In the genomic region with DNA sequence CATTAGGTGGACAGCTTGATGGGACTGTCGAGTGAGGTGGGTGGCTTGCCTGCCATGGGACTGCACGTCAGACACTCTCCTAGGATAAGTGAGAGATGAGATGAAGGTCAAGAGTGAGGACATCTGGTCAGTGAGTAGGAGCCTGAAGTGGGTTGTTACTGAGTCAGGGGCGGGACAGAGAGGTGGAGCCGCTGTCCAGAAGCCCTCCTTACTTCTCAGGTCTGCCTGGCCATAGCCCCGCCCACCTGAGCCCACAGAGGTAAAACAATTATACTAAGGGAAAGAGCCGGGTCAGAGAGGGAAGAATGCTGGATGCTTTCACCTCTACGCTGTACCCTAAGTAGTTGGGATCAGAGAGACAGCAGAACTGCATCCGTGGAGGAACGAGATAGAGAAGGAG, we compare ENCODE assay signal across 32 mouse cellular contexts. TPM values are rescaled to one million over a fixed set of nuclear protein-coding genes. Genes with fewer than 3 reads are reported as not detected.
DNase-seq lines count a peak whose midpoint lies in the region; ATAC-seq and TF ChIP-seq lines count a peak whose summit lies in the region.
"Had no signal": no experiment of that assay in that cellular context is flagged by ENCODE, and none has a peak within 500 bp of the region (broad histone marks: within the 10 kb centered on the region; RNA-seq: fewer than 3 reads in every experiment).

No protein-coding gene starts in this region.

- TF ChIP-seq CTCF in lung, postnatal 0 days (IDR thresholded peaks at IDR 0.05), result no peak
- no peak for TF ChIP-seq CTCF in E14TG2a.4 (conservative IDR thresholded peaks at IDR 0.05; ENCODE audit: low read length)

- no peaks in the 10 kb centered on the region for H3K9me3 ChIP-seq in heart, embryonic 10.5 days
- H3K9me3 ChIP-seq in hindbrain, embryonic 15.5 days, result no peaks in the 10 kb centered on the region
- H3K9me3 ChIP-seq in hindbrain, embryonic 13.5 days, result no peaks in the 10 kb centered on the region
- H3K9me3 ChIP-seq in lung, embryonic 15.5 days, result no peaks in the 10 kb centered on the region
- no peaks in the 10 kb centered on the region for H3K9me3 ChIP-seq in lung, postnatal 0 days (ENCODE audit: low read length)
- no peaks in the 10 kb centered on the region for H3K9me3 ChIP-seq in E14TG2a.4 (ENCODE audit: low read length)
- H3K9me3 ChIP-seq: embryonic facial prominence, embryonic 15.5 days; intestine, embryonic 15.5 days; limb, embryonic 13.5 days; midbrain, embryonic 15.5 days; neural tube, embryonic 15.5 days; stomach, embryonic 15.5 days had no signal

- H3K9ac ChIP-seq in hindbrain, embryonic 15.5 days, result no peak overlapping the region
- no peak overlapping the region for H3K9ac ChIP-seq in hindbrain, embryonic 13.5 days
- H3K9ac ChIP-seq in lung, embryonic 15.5 days, result no peak overlapping the region
- H3K9ac ChIP-seq in lung, postnatal 0 days (replicated peaks; ENCODE audit: low read depth), result no peak overlapping the region
- H3K9ac ChIP-seq: embryonic facial prominence, embryonic 15.5 days; intestine, embryonic 15.5 days; limb, embryonic 13.5 days; midbrain, embryonic 15.5 days; neural tube, embryonic 15.5 days; stomach, embryonic 15.5 days had no signal

- ATAC-seq in hindbrain, embryonic 15.5 days (ENCODE audit: low FRiP score, low read depth), result peak; percentile 27; the same call in 1 of the 2 replicates
- ATAC-seq in hindbrain, embryonic 13.5 days (ENCODE audit: low FRiP score), result no peak
- 0 out of 2 replicates have a peak, but pooled peaks have one; percentile 39 for ATAC-seq in lung, embryonic 15.5 days (ENCODE audit: borderline replicate concordance, extremely low read depth, low FRiP score, low TSS enrichment)
- ATAC-seq in lung, postnatal 0 days, result no peak; the same call in 1 of the 2 replicates
- ATAC-seq: forebrain, embryonic 14.5 days; intestine, embryonic 15.5 days; midbrain, embryonic 15.5 days had no signal

- DNase-seq in heart, embryonic 10.5 days (ENCODE audit: low spot score), result no peak
- DNase-seq in heart, postnatal 4 days, result no peak
- no peak for DNase-seq in lung, postnatal 0 days (ENCODE audit: low spot score)
- no peak for DNase-seq in thymus, postnatal 0 days (ENCODE audit: low spot score)
- DNase-seq: adrenal gland, postnatal 36 days; cerebellum, adult 18-20 months; cerebellum, postnatal 10 days; gastrocnemius, postnatal 14 days; kidney, adult 9 months; retina, postnatal 1 day; right cerebral cortex, postnatal 14 days; thymus, postnatal 25 days had no signal

- 26% methylated on average over 9 of the region's 9 CpGs for WGBS in heart, embryonic 10.5 days
- WGBS in hindbrain, embryonic 15.5 days, result 47% methylated on average over 9 of the region's 9 CpGs
- 44% methylated on average over 9 of the region's 9 CpGs for WGBS in hindbrain, embryonic 13.5 days
- 25% methylated on average over 9 of the region's 9 CpGs for WGBS in lung, embryonic 15.5 days
- 24% methylated on average over 9 of the region's 9 CpGs for WGBS in lung, postnatal 0 days

- H3K4me3 ChIP-seq in heart, embryonic 10.5 days, result 0 out of 2 replicates have a peak overlapping the region, but pooled peaks have one; percentile 0
- H3K4me3 ChIP-seq in hindbrain, embryonic 15.5 days, result no peak overlapping the region
- no peak overlapping the region for H3K4me3 ChIP-seq in hindbrain, embryonic 13.5 days
- H3K4me3 ChIP-seq in lung, embryonic 15.5 days, result no peak overlapping the region
- H3K4me3 ChIP-seq in lung, postnatal 0 days (ENCODE audit: low read depth, low read length), result no peak overlapping the region
- H3K4me3 ChIP-seq in E14TG2a.4 (replicated peaks; ENCODE audit: low read length), result peak overlapping the region; percentile 49
- H3K4me3 ChIP-seq: embryonic facial prominence, embryonic 15.5 days; intestine, embryonic 15.5 days; limb, embryonic 13.5 days; midbrain, embryonic 15.5 days; neural tube, embryonic 15.5 days; stomach, embryonic 15.5 days had no signal

- no peaks in the 10 kb centered on the region; the same call in 1 of the 2 replicates for H3K27me3 ChIP-seq in heart, embryonic 10.5 days (ENCODE audit: insufficient read depth, poor library complexity, severe bottlenecking)
- no peaks in the 10 kb centered on the region for H3K27me3 ChIP-seq in hindbrain, embryonic 15.5 days
- H3K27me3 ChIP-seq in hindbrain, embryonic 13.5 days, result no peaks in the 10 kb centered on the region
- H3K27me3 ChIP-seq in lung, embryonic 15.5 days, result no peaks in the 10 kb centered on the region
- no peaks in the 10 kb centered on the region for H3K27me3 ChIP-seq in lung, postnatal 0 days (replicated peaks; ENCODE audit: insufficient read depth, low read length)
- 0 out of 2 replicates have a peak, but pooled peaks cover 4% of the 10 kb centered on the region for H3K27me3 ChIP-seq in E14TG2a.4 (ENCODE audit: insufficient read depth, low read length)
- H3K27me3 ChIP-seq: embryonic facial prominence, embryonic 15.5 days; intestine, embryonic 15.5 days; midbrain, embryonic 15.5 days; stomach, embryonic 15.5 days had no signal

- TF ChIP-seq EP300 in lung, postnatal 0 days (IDR thresholded peaks at IDR 0.05), result no peak

- no peaks in the 10 kb centered on the region for H3K36me3 ChIP-seq in heart, embryonic 10.5 days
- H3K36me3 ChIP-seq in hindbrain, embryonic 15.5 days, result no peaks in the 10 kb centered on the region
- H3K36me3 ChIP-seq in hindbrain, embryonic 13.5 days, result no peaks in the 10 kb centered on the region
- H3K36me3 ChIP-seq in lung, embryonic 15.5 days, result no peaks in the 10 kb centered on the region
- H3K36me3 ChIP-seq in lung, postnatal 0 days (ENCODE audit: insufficient read depth, low read length), result no peaks in the 10 kb centered on the region
- H3K36me3 ChIP-seq in E14TG2a.4 (ENCODE audit: insufficient read depth, low read length), result no peaks in the 10 kb centered on the region
- H3K36me3 ChIP-seq: embryonic facial prominence, embryonic 15.5 days; intestine, embryonic 15.5 days; limb, embryonic 13.5 days; midbrain, embryonic 15.5 days; neural tube, embryonic 15.5 days; stomach, embryonic 15.5 days had no signal

- H3K27ac ChIP-seq in heart, embryonic 10.5 days, result no peak overlapping the region; the same call in 1 of the 2 replicates
- no peak overlapping the region for H3K27ac ChIP-seq in hindbrain, embryonic 15.5 days (replicated peaks)
- H3K27ac ChIP-seq in hindbrain, embryonic 13.5 days, result no peak overlapping the region
- no peak overlapping the region for H3K27ac ChIP-seq in lung, embryonic 15.5 days
- H3K27ac ChIP-seq in lung, postnatal 0 days (ENCODE audit: low read length), result no peak overlapping the region
- H3K27ac ChIP-seq: embryonic facial prominence, embryonic 15.5 days; intestine, embryonic 15.5 days; limb, embryonic 13.5 days; macrophage; midbrain, embryonic 15.5 days; neural tube, embryonic 15.5 days; stomach, embryonic 15.5 days had no signal

- no peak overlapping the region for H3K4me2 ChIP-seq in hindbrain, embryonic 15.5 days
- H3K4me2 ChIP-seq in hindbrain, embryonic 13.5 days, result no peak overlapping the region
- H3K4me2 ChIP-seq in lung, embryonic 15.5 days, result no peak overlapping the region
- H3K4me2 ChIP-seq in lung, postnatal 0 days (replicated peaks; ENCODE audit: low read depth, low read length), result no peak overlapping the region
- H3K4me2 ChIP-seq: embryonic facial prominence, embryonic 15.5 days; intestine, embryonic 15.5 days; limb, embryonic 13.5 days; liver, embryonic 11.5 days; midbrain, embryonic 15.5 days; neural tube, embryonic 15.5 days; stomach, embryonic 15.5 days had no signal

- H3K4me1 ChIP-seq in heart, embryonic 10.5 days, result peaks cover 16% of the 10 kb centered on the region
- peaks cover 14% of the 10 kb centered on the region for H3K4me1 ChIP-seq in hindbrain, embryonic 15.5 days (replicated peaks)
- peaks cover 26% of the 10 kb centered on the region for H3K4me1 ChIP-seq in hindbrain, embryonic 13.5 days (replicated peaks)
- no peaks in the 10 kb centered on the region; the same call in 1 of the 2 replicates for H3K4me1 ChIP-seq in lung, embryonic 15.5 days
- H3K4me1 ChIP-seq in lung, postnatal 0 days (ENCODE audit: insufficient read depth, low read depth, low read length), result no peaks in the 10 kb centered on the region
- H3K4me1 ChIP-seq in E14TG2a.4 (replicated peaks; ENCODE audit: low read depth, low read length), result peaks cover 14% of the 10 kb centered on the region
- H3K4me1 ChIP-seq: embryonic facial prominence, embryonic 15.5 days; intestine, embryonic 15.5 days; stomach, embryonic 15.5 days had no signal

RNA-seq across cellular contexts. Expression of a gene that starts 36.3 kb away (rescaled TPM):
- polyA plus RNA-seq in heart, embryonic 10.5 days (2016; fragmentation: Nextera tagmentation; extraction: Ambion mirVana), result 0.24 TPM in 1 of 2 replicates, not detected in the other
- not detected for total RNA-seq in heart, postnatal 4 days (2021)
- polyA plus RNA-seq in hindbrain, embryonic 15.5 days (2015; fragmentation: Nextera tagmentation; extraction: Ambion mirVana), result 2.4 and 2.5 TPM in 2 replicates
- 0.74 and 2.9 TPM in 2 replicates for polyA plus RNA-seq in hindbrain, embryonic 13.5 days (2015; fragmentation: Nextera tagmentation; extraction: Ambion mirVana)
- polyA plus RNA-seq in lung, embryonic 15.5 days (2015; fragmentation: Nextera tagmentation; extraction: Ambion mirVana), result 0.99 and 1.1 TPM in 2 replicates
- 6.4 and 7.9 TPM in 2 replicates for polyA plus RNA-seq in lung, postnatal 0 days (2015; fragmentation: Nextera tagmentation; extraction: Ambion mirVana)
- 0.22 TPM in 1 of 2 replicates, not detected in the other for polyA plus RNA-seq in thymus, postnatal 0 days (2015; fragmentation: Nextera tagmentation; extraction: Ambion mirVana)
- total RNA-seq: adrenal gland, adult 18-20 months; adrenal gland, postnatal 36 days; common myeloid progenitor, adult 5-6 weeks; gastrocnemius, postnatal 14 days; granulocyte monocyte progenitor cell, adult 5-6 weeks; hematopoietic stem cell, adult 5-6 weeks; megakaryocyte-erythroid progenitor cell, adult 5-6 weeks had no signal
- polyA plus RNA-seq: intestine, embryonic 15.5 days; limb, embryonic 13.5 days; liver, embryonic 11.5 days; liver, embryonic 16.5 days; macrophage; small intestine, adult 2 months had no signal

RNA-seq across cellular contexts. Expression of a gene that starts 38.7 kb away (rescaled TPM):
- 0.24 and 0.69 TPM in 2 replicates for polyA plus RNA-seq in heart, embryonic 10.5 days (2016; fragmentation: Nextera tagmentation; extraction: Ambion mirVana)
- under 1 TPM; 0.21 to 0.29 TPM for total RNA-seq in heart, postnatal 4 days (2021)
- 15.1 and 18.9 TPM in 2 replicates for polyA plus RNA-seq in hindbrain, embryonic 15.5 days (2015; fragmentation: Nextera tagmentation; extraction: Ambion mirVana)
- 9.8 and 10.0 TPM in 2 replicates for polyA plus RNA-seq in hindbrain, embryonic 13.5 days (2015; fragmentation: Nextera tagmentation; extraction: Ambion mirVana)
- polyA plus RNA-seq in lung, embryonic 15.5 days (2015; fragmentation: Nextera tagmentation; extraction: Ambion mirVana), result 16.4 and 16.6 TPM in 2 replicates
- 32.4 and 45.7 TPM in 2 replicates for polyA plus RNA-seq in lung, postnatal 0 days (2015; fragmentation: Nextera tagmentation; extraction: Ambion mirVana)
- polyA plus RNA-seq in thymus, postnatal 0 days (2015; fragmentation: Nextera tagmentation; extraction: Ambion mirVana), result 1.0 and 1.2 TPM in 2 replicates
- total RNA-seq: granulocyte monocyte progenitor cell, adult 5-6 weeks; megakaryocyte-erythroid progenitor cell, adult 5-6 weeks had no signal
- polyA plus RNA-seq: macrophage had no signal

RNA-seq across cellular contexts. Expression of a gene that starts 52.6 kb away (rescaled TPM):
- 106 and 130 TPM in 2 replicates for polyA plus RNA-seq in heart, embryonic 10.5 days (2016; fragmentation: Nextera tagmentation; extraction: Ambion mirVana)
- 10 to 100 TPM; 88.2 to 90.6 TPM for total RNA-seq in heart, postnatal 4 days (2021)
- 197 and 219 TPM in 2 replicates for polyA plus RNA-seq in hindbrain, embryonic 15.5 days (2015; fragmentation: Nextera tagmentation; extraction: Ambion mirVana)
- 220 and 230 TPM in 2 replicates for polyA plus RNA-seq in hindbrain, embryonic 13.5 days (2015; fragmentation: Nextera tagmentation; extraction: Ambion mirVana)
- polyA plus RNA-seq in lung, embryonic 15.5 days (2015; fragmentation: Nextera tagmentation; extraction: Ambion mirVana), result 115 and 116 TPM in 2 replicates
- 81.0 and 81.3 TPM in 2 replicates for polyA plus RNA-seq in lung, postnatal 0 days (2015; fragmentation: Nextera tagmentation; extraction: Ambion mirVana)
- polyA plus RNA-seq in thymus, postnatal 0 days (2015; fragmentation: Nextera tagmentation; extraction: Ambion mirVana), result 122 and 127 TPM in 2 replicates

Comparison
In these comparisons a context has a peak if more than half of its experiments do, and no peak if none do; other contexts are left out.
1. ATAC-seq: peak in hindbrain, embryonic 15.5 days (single experiment) and lung, embryonic 15.5 days (single experiment); none in hindbrain, embryonic 13.5 days (single experiment) and lung, postnatal 0 days (single experiment).
2. H3K4me3 ChIP-seq: peak in heart, embryonic 10.5 days (single experiment) and E14TG2a.4 (single experiment); none in hindbrain, embryonic 15.5 days (single experiment), hindbrain, embryonic 13.5 days (single experiment), lung, embryonic 15.5 days (single experiment) and lung, postnatal 0 days (single experiment).